Mouse (Mus musculus) embryonic facial prominence, embryonic 11.5 days (tissue): ENCODE measurements at regions not wholly inside any gene's neighbourhood (a gene's known extent, or its start where the extent isn't known, plus 50 kb on each side); places are given as distances from the start of the nearest gene placed in this dataset.

ENCODE experiments used
- ATAC-seq: fragments of 200-750 bp; cut with Nextera tagmentation; replicated peaks from 2 replicates; pipeline ENCODE4 v1.8.0; 2017; ENCODE audit warnings: low read depth; ENCODE audit not compliant: insufficient number of reproducible peaks, low FRiP score, low TSS enrichment
- DNase-seq: peaks from one replicate; pipeline ENCODE4 v3.0.0-alpha.2; 2015; ENCODE audit warnings: low spot score
- H3K27ac ChIP-seq: fragments of 300-500 bp; sonication (generic); replicated peaks from 2 replicates; pipeline ENCODE4 v1.5.1; 2014; ENCODE audit warnings: mild to moderate bottlenecking, low read depth, low read length, control low read depth
- H3K27me3 ChIP-seq: fragments of 300-500 bp; sonication (generic); 2 replicates; pipeline ENCODE4 v1.6.1; 2014; ENCODE audit warnings: mild to moderate bottlenecking, low read length, moderate library complexity, mixed read lengths; ENCODE audit not compliant: control insufficient read depth, insufficient read depth
- H3K36me3 ChIP-seq: fragments of 300-500 bp; sonication (generic); replicated peaks from 2 replicates; pipeline ENCODE4 v1.6.1; 2014; ENCODE audit warnings: low read depth, mild to moderate bottlenecking, low read length, moderate library complexity, mixed read lengths; ENCODE audit not compliant: control insufficient read depth, insufficient read depth
- H3K4me1 ChIP-seq: fragments of 300-500 bp; sonication (generic); 2 replicates; pipeline ENCODE4 v1.6.1; 2014; ENCODE audit warnings: low read length, mixed read lengths; ENCODE audit not compliant: control insufficient read depth, insufficient read depth
- H3K4me2 ChIP-seq: fragments of 300-500 bp; sonication (generic); 2 replicates; pipeline ENCODE4 v1.6.1; 2014; ENCODE audit warnings: low read depth, mild to moderate bottlenecking, control low read depth, low read length, moderate library complexity
- H3K4me3 ChIP-seq: fragments of 300-500 bp; sonication (generic); 2 replicates; pipeline ENCODE4 v1.5.1; 2014; ENCODE audit warnings: low read depth, low read length, control low read depth
- H3K9ac ChIP-seq: fragments of 300-500 bp; sonication (generic); replicated peaks from 2 replicates; pipeline ENCODE4 v1.6.1; 2014; ENCODE audit warnings: mild to moderate bottlenecking, control low read depth, low read length
- H3K9me3 ChIP-seq: fragments of 300-500 bp; sonication (generic); replicated peaks from 2 replicates; pipeline ENCODE4 v1.6.1; 2016; ENCODE audit warnings: mild to moderate bottlenecking, low read length, inconsistent platforms, mixed read lengths; ENCODE audit not compliant: control insufficient read depth
- WGBS: fragments of 180-500 bp; shearing (Covaris S2); extraction: QIAGEN DNeasy Blood & Tissue Kit; methylation state at CpG from one replicate; pipeline ENCODE4 v1.1.7; 2014; 5-methylcytosine and 5-hydroxymethylcytosine counted together

GRCm38 (mm10) chr17:52077951-52078350 is 244.9 kb upstream of the Satb1 start:
- H3K9ac ChIP-seq: no peak overlapping the region
- no peak overlapping the region for H3K27ac ChIP-seq
- DNase-seq (no peak), ATAC-seq (no peak)
- H3K4me1 ChIP-seq: no peaks in the 10 kb centered on the region
- 84% methylated on average over 4 of the region's 4 CpGs for WGBS
- no peaks in the 10 kb centered on the region for H3K36me3 ChIP-seq
- H3K27me3 ChIP-seq: no peaks in the 10 kb centered on the region
- H3K4me2 ChIP-seq: no peak overlapping the region
- no peaks in the 10 kb centered on the region for H3K9me3 ChIP-seq
- no peak overlapping the region for H3K4me3 ChIP-seq

- Histone ChIP-seq H3K9me3 (no peaks in the 10 kb centered on the region), H3K27ac (no peak overlapping the region), H3K4me3 (no peak overlapping the region), H3K4me1 (no peaks in the 10 kb centered on the region), H3K27me3 (no peaks in the 10 kb centered on the region), H3K4me2 (no peak overlapping the region), H3K36me3 (no peaks in the 10 kb centered on the region), H3K9ac (no peak overlapping the region)
- ATAC-seq (no peak), DNase-seq (no peak)
- 87% methylated on average over 2 of the region's 2 CpGs for WGBS
These were observed 243.7 kb upstream of the Satb1 start for GRCm38 (mm10) chr17:52076746-52077145.

- no peak overlapping the region for H3K27ac ChIP-seq
- no peaks in the 10 kb centered on the region for H3K27me3 ChIP-seq
- DNase-seq (no peak), ATAC-seq (no peak)
- no peak overlapping the region for H3K9ac ChIP-seq
- H3K4me3 ChIP-seq: no peak overlapping the region
- H3K4me1 ChIP-seq: no peaks in the 10 kb centered on the region
- 85% methylated on average over 2 of the region's 2 CpGs for WGBS
- H3K9me3 ChIP-seq: no peaks in the 10 kb centered on the region
- H3K4me2 ChIP-seq: no peak overlapping the region
- H3K36me3 ChIP-seq: no peaks in the 10 kb centered on the region
These were observed 234.6 kb upstream of the Satb1 start for GRCm38 (mm10) chr17:52067721-52068120.

DNA sequence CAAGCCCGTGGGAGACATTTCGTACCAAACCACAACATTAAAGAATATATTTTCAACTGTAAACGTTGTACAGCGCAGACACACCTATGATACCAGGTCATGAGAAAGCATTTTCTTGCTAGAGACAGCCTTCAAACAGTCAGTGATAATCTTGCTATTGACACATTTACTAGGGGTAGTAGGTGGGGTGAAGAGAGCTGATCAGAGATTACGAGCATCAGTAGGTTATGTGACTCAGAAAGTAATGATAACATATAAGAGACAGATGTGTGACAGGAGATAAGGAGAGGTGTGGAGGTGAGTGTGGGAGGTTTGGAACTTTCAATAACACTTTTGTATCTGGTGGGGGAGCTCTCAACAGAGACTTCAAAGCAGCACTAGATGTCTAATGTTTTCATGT is 231.5 kb upstream of the Satb1 start:
- Histone ChIP-seq H3K4me1 (no peaks in the 10 kb centered on the region), H3K4me3 (no peak overlapping the region), H3K27me3 (no peaks in the 10 kb centered on the region), H3K9me3 (no peaks in the 10 kb centered on the region), H3K36me3 (no peaks in the 10 kb centered on the region), H3K9ac (no peak overlapping the region), H3K4me2 (no peak overlapping the region), H3K27ac (no peak overlapping the region)
- ATAC-seq (no peak), DNase-seq (no peak)
- 89% methylated on average over 5 of the region's 5 CpGs for WGBS

DNA sequence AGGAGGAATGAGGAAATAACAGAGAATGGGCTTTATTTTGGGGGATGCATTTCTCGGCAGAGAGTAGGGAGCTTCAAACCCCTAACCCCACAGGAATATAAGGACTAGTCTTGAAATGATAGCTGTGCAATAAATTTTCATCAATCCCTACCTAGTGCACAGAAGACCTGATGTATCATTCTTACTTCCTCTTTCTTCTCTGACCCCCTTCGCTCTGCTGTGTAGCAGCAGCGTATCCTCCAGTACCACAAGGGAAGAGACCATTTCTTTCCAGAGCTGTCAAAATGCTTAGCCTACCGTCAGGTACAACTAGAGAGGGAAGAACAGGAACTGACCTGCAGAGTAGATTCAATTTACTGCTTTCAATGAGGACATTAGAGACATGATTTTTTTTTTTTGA is 230.0 kb upstream of the Satb1 start:
- Histone ChIP-seq H3K9ac (no peak overlapping the region), H3K4me3 (no peak overlapping the region), H3K9me3 (no peaks in the 10 kb centered on the region), H3K4me2 (no peak overlapping the region), H3K27ac (no peak overlapping the region), H3K36me3 (no peaks in the 10 kb centered on the region), H3K4me1 (no peaks in the 10 kb centered on the region), H3K27me3 (no peaks in the 10 kb centered on the region)
- no peak for ATAC-seq
- DNase-seq: no peak
- WGBS: 88% methylated on average over 4 of the region's 4 CpGs

- H3K9ac ChIP-seq: no peak overlapping the region
- H3K4me3 ChIP-seq: no peak overlapping the region
- ATAC-seq (no peak), DNase-seq (no peak)
- no peaks in the 10 kb centered on the region for H3K27me3 ChIP-seq
- no peak overlapping the region for H3K4me2 ChIP-seq
- H3K9me3 ChIP-seq: no peaks in the 10 kb centered on the region
- 81% methylated on average over 11 of the region's 11 CpGs for WGBS
- no peak overlapping the region for H3K27ac ChIP-seq
- H3K4me1 ChIP-seq: no peaks in the 10 kb centered on the region
- H3K36me3 ChIP-seq: no peaks in the 10 kb centered on the region
These were observed 229.1 kb upstream of the Satb1 start for GRCm38 (mm10) chr17:52062096-52062665.

- DNase-seq (no peak), ATAC-seq (no peak)
- Histone ChIP-seq H3K4me3 (no peak overlapping the region), H3K27ac (no peak overlapping the region), H3K9me3 (no peaks in the 10 kb centered on the region), H3K27me3 (no peaks in the 10 kb centered on the region), H3K4me1 (no peaks in the 10 kb centered on the region), H3K4me2 (no peak overlapping the region), H3K36me3 (no peaks in the 10 kb centered on the region), H3K9ac (no peak overlapping the region)
- WGBS: 92% methylated on average over 4 of the region's 4 CpGs
These were observed 203.4 kb upstream of the Satb1 start for GRCm38 (mm10) chr17:52036479-52036878.

DNA sequence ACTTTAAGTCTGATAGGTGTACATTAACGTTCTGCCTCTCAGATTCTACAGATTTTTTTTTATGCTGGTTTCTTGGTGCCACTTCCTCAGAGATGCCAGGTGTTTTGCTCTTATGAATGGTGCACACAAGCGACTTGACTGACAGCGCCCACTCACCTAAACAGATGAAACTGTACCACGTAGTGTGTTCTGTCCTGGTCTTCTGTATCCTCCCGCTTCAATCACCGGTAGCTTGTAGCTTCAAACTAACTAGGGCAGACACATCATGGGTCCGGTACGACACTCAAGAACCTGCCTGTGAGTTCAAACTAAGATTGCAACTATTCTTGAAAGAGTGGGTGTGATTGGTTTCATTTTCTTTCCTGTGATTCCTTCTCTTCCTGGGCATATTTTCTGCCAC is 198.0 kb upstream of the Satb1 start:
- Histone ChIP-seq H3K27me3 (no peaks in the 10 kb centered on the region), H3K4me2 (no peak overlapping the region), H3K9me3 (no peaks in the 10 kb centered on the region), H3K9ac (no peak overlapping the region), H3K27ac (no peak overlapping the region), H3K4me3 (no peak overlapping the region), H3K4me1 (no peaks in the 10 kb centered on the region), H3K36me3 (no peaks in the 10 kb centered on the region)
- ATAC-seq: no peak
- DNase-seq: no peak
- WGBS: 94% methylated on average over 8 of the region's 8 CpGs
